Mouse (Mus musculus): ENCODE results near the gene D5Ertd579e. TPM values are rescaled to one million over a fixed set of nuclear protein-coding genes. Genes with fewer than 3 reads are reported as not detected.
A peak's percentile ranks its signal among the peaks of the same experiment; 100 is the strongest.

Gene D5Ertd579e
- polyA plus RNA-seq, 1 experiment from 2014 or later = 22.6 TPM

- H3K9ac ChIP-seq (ENCODE audit: low read depth, low read length) = no peak overlapping the region
- peaks cover 54% of the 10 kb centered on the region for H3K4me1 ChIP-seq (ENCODE audit: control insufficient read depth, low read depth, low read length)
- H3K36me3 ChIP-seq (ENCODE audit: control insufficient read depth, insufficient read depth) = peaks cover 49% of the 10 kb centered on the region
- no peak overlapping the region for H3K4me3 ChIP-seq (ENCODE audit: low read depth, low read length)
- WGBS (ENCODE audit: insufficient replicate concordance) = 49% methylated on average over 4 of the region's 4 CpGs
- no peaks in the 10 kb centered on the region for H3K27me3 ChIP-seq (ENCODE audit: control insufficient read depth, insufficient read depth, low read depth, low read length)
- H3K9me3 ChIP-seq (replicated peaks; ENCODE audit: control insufficient read depth, low read length) = no peaks in the 10 kb centered on the region
- H3K27ac ChIP-seq (ENCODE audit: low read length) = no peak overlapping the region
- ATAC-seq (ENCODE audit: low read depth) = no peak
- H3K4me2 ChIP-seq (ENCODE audit: low read depth, low read length) = no peak overlapping the region
These were observed 77.5 kb downstream of the D5Ertd579e start for GRCm38 (mm10) chr5:36618356-36618755.

- ATAC-seq (ENCODE audit: low read depth) = peak; percentile 87
- 73% methylated on average over 4 of the region's 4 CpGs for WGBS (ENCODE audit: insufficient replicate concordance)
- Histone ChIP-seq H3K4me2 (ENCODE audit: low read depth, low read length) (peak overlapping the region; percentile 24), H3K36me3 (ENCODE audit: control insufficient read depth, insufficient read depth) (peaks cover 53% of the 10 kb centered on the region), H3K4me3 (ENCODE audit: low read depth, low read length) (no peak overlapping the region), H3K9ac (ENCODE audit: low read depth, low read length) (no peak overlapping the region), H3K27ac (ENCODE audit: low read length) (peak overlapping the region; percentile 36; the same call in 1 of the 2 replicates), H3K27me3 (ENCODE audit: control insufficient read depth, insufficient read depth, low read depth, low read length) (no peaks in the 10 kb centered on the region), H3K4me1 (ENCODE audit: control insufficient read depth, low read depth, low read length) (peaks cover 32% of the 10 kb centered on the region), H3K9me3 (replicated peaks; ENCODE audit: control insufficient read depth, low read length) (no peaks in the 10 kb centered on the region)
These were observed 81.7 kb downstream of the D5Ertd579e start for GRCm38 (mm10) chr5:36614124-36614523.

- no peak overlapping the region for H3K4me2 ChIP-seq (ENCODE audit: low read depth, low read length)
- H3K27ac ChIP-seq (ENCODE audit: low read length) = no peak overlapping the region
- H3K27me3 ChIP-seq (ENCODE audit: control insufficient read depth, insufficient read depth, low read depth, low read length) = no peaks in the 10 kb centered on the region
- H3K4me3 ChIP-seq (ENCODE audit: low read depth, low read length) = no peak overlapping the region
- H3K9me3 ChIP-seq (replicated peaks; ENCODE audit: control insufficient read depth, low read length) = no peaks in the 10 kb centered on the region
- 86% methylated on average over 2 of the region's 2 CpGs for WGBS (ENCODE audit: insufficient replicate concordance)
- H3K36me3 ChIP-seq (ENCODE audit: control insufficient read depth, insufficient read depth) = peaks cover 33% of the 10 kb centered on the region
- no peak overlapping the region for H3K9ac ChIP-seq (ENCODE audit: low read depth, low read length)
- ATAC-seq (ENCODE audit: low read depth) = no peak
- peaks cover 14% of the 10 kb centered on the region for H3K4me1 ChIP-seq (ENCODE audit: control insufficient read depth, low read depth, low read length)
These were observed 86.8 kb downstream of the D5Ertd579e start for GRCm38 (mm10) chr5:36608939-36609499.

GRCm38 (mm10) chr5:36603031-36603430 is 92.8 kb downstream of the D5Ertd579e start:
- no peak overlapping the region for H3K27ac ChIP-seq (ENCODE audit: low read length)
- no peak overlapping the region for H3K9ac ChIP-seq (ENCODE audit: low read depth, low read length)
- H3K4me1 ChIP-seq (ENCODE audit: control insufficient read depth, low read depth, low read length) = no peaks in the 10 kb centered on the region; the same call in 1 of the 2 replicates
- H3K4me3 ChIP-seq (ENCODE audit: low read depth, low read length) = no peak overlapping the region
- no peaks in the 10 kb centered on the region for H3K27me3 ChIP-seq (ENCODE audit: control insufficient read depth, insufficient read depth, low read depth, low read length)
- no peaks in the 10 kb centered on the region for H3K9me3 ChIP-seq (replicated peaks; ENCODE audit: control insufficient read depth, low read length)
- 73% methylated on average over 5 of the region's 5 CpGs for WGBS (ENCODE audit: insufficient replicate concordance)
- no peak for ATAC-seq (ENCODE audit: low read depth)
- peaks cover 63% of the 10 kb centered on the region for H3K36me3 ChIP-seq (ENCODE audit: control insufficient read depth, insufficient read depth)
- H3K4me2 ChIP-seq (ENCODE audit: low read depth, low read length) = no peak overlapping the region

GRCm38 (mm10) chr5:36602028-36602427 is 93.8 kb downstream of the D5Ertd579e start:
- 83% methylated on average over 9 of the region's 9 CpGs for WGBS (ENCODE audit: insufficient replicate concordance)

GRCm38 (mm10) chr5:36601492-36601891 is 94.3 kb downstream of the D5Ertd579e start:
- Histone ChIP-seq H3K27me3 (ENCODE audit: control insufficient read depth, insufficient read depth, low read depth, low read length) (no peaks in the 10 kb centered on the region), H3K4me2 (ENCODE audit: low read depth, low read length) (no peak overlapping the region), H3K9me3 (replicated peaks; ENCODE audit: control insufficient read depth, low read length) (no peaks in the 10 kb centered on the region), H3K9ac (ENCODE audit: low read depth, low read length) (no peak overlapping the region), H3K4me1 (ENCODE audit: control insufficient read depth, low read depth, low read length) (no peaks in the 10 kb centered on the region; the same call in 1 of the 2 replicates), H3K27ac (ENCODE audit: low read length) (no peak overlapping the region), H3K4me3 (ENCODE audit: low read depth, low read length) (no peak overlapping the region), H3K36me3 (ENCODE audit: control insufficient read depth, insufficient read depth) (peaks cover 53% of the 10 kb centered on the region)
- 45% methylated on average over 7 of the region's 7 CpGs for WGBS (ENCODE audit: insufficient replicate concordance)
- no peak for ATAC-seq (ENCODE audit: low read depth)

More at GRCm38 (mm10) chr5:36602028-36602427, 93.8 kb downstream of the D5Ertd579e start:
- Histone ChIP-seq H3K4me3 (ENCODE audit: low read depth, low read length) (no peak overlapping the region), H3K27me3 (ENCODE audit: control insufficient read depth, insufficient read depth, low read depth, low read length) (no peaks in the 10 kb centered on the region), H3K4me1 (ENCODE audit: control insufficient read depth, low read depth, low read length) (no peaks in the 10 kb centered on the region; the same call in 1 of the 2 replicates), H3K4me2 (ENCODE audit: low read depth, low read length) (no peak overlapping the region), H3K27ac (ENCODE audit: low read length) (no peak overlapping the region), H3K9ac (ENCODE audit: low read depth, low read length) (no peak overlapping the region), H3K36me3 (ENCODE audit: control insufficient read depth, insufficient read depth) (peaks cover 58% of the 10 kb centered on the region), H3K9me3 (replicated peaks; ENCODE audit: control insufficient read depth, low read length) (no peaks in the 10 kb centered on the region)
- ATAC-seq (ENCODE audit: low read depth) = no peak

GRCm38 (mm10) chr5:36598883-36599282 is 96.9 kb downstream of the D5Ertd579e start:
- Histone ChIP-seq H3K27ac (ENCODE audit: low read length) (no peak overlapping the region), H3K27me3 (ENCODE audit: control insufficient read depth, insufficient read depth, low read depth, low read length) (no peaks in the 10 kb centered on the region)
- WGBS (ENCODE audit: insufficient replicate concordance) = 78% methylated on average over 1 of the region's 1 CpGs

GRCm38 (mm10) chr5:36597653-36598052 is 98.2 kb downstream of the D5Ertd579e start:
- peaks cover 25% of the 10 kb centered on the region for H3K36me3 ChIP-seq (ENCODE audit: control insufficient read depth, insufficient read depth)
- H3K4me2 ChIP-seq (ENCODE audit: low read depth, low read length) = no peak overlapping the region
- no peak for ATAC-seq (ENCODE audit: low read depth)
- no peaks in the 10 kb centered on the region for H3K9me3 ChIP-seq (replicated peaks; ENCODE audit: control insufficient read depth, low read length)
- WGBS (ENCODE audit: insufficient replicate concordance) = 13% methylated on average over 4 of the region's 4 CpGs
- no peaks in the 10 kb centered on the region for H3K27me3 ChIP-seq (ENCODE audit: control insufficient read depth, insufficient read depth, low read depth, low read length)
- no peak overlapping the region for H3K27ac ChIP-seq (ENCODE audit: low read length)
- no peak overlapping the region for H3K9ac ChIP-seq (ENCODE audit: low read depth, low read length)
- H3K4me1 ChIP-seq (ENCODE audit: control insufficient read depth, low read depth, low read length) = no peaks in the 10 kb centered on the region; the same call in none of the 2 replicates
- H3K4me3 ChIP-seq (ENCODE audit: low read depth, low read length) = no peak overlapping the region

More at GRCm38 (mm10) chr5:36598883-36599282, 96.9 kb downstream of the D5Ertd579e start:
- H3K4me3 ChIP-seq (ENCODE audit: low read depth, low read length) = no peak overlapping the region
- peaks cover 38% of the 10 kb centered on the region for H3K36me3 ChIP-seq (ENCODE audit: control insufficient read depth, insufficient read depth)
- no peak for ATAC-seq (ENCODE audit: low read depth)
- no peak overlapping the region for H3K9ac ChIP-seq (ENCODE audit: low read depth, low read length)
- H3K4me2 ChIP-seq (ENCODE audit: low read depth, low read length) = no peak overlapping the region
- H3K9me3 ChIP-seq (replicated peaks; ENCODE audit: control insufficient read depth, low read length) = no peaks in the 10 kb centered on the region
- no peaks in the 10 kb centered on the region; the same call in none of the 2 replicates for H3K4me1 ChIP-seq (ENCODE audit: control insufficient read depth, low read depth, low read length)

GRCm38 (mm10) chr5:36596225-36596624 is 99.6 kb downstream of the D5Ertd579e start:
- Histone ChIP-seq H3K4me2 (ENCODE audit: low read depth, low read length) (no peak overlapping the region), H3K9me3 (replicated peaks; ENCODE audit: control insufficient read depth, low read length) (no peaks in the 10 kb centered on the region), H3K9ac (ENCODE audit: low read depth, low read length) (no peak overlapping the region), H3K27ac (ENCODE audit: low read length) (no peak overlapping the region), H3K27me3 (ENCODE audit: control insufficient read depth, insufficient read depth, low read depth, low read length) (no peaks in the 10 kb centered on the region), H3K4me1 (ENCODE audit: control insufficient read depth, low read depth, low read length) (no peaks in the 10 kb centered on the region; the same call in none of the 2 replicates), H3K36me3 (ENCODE audit: control insufficient read depth, insufficient read depth) (peaks cover 12% of the 10 kb centered on the region), H3K4me3 (ENCODE audit: low read depth, low read length) (no peak overlapping the region)
- no peak for ATAC-seq (ENCODE audit: low read depth)
- 49% methylated on average over 5 of the region's 5 CpGs for WGBS (ENCODE audit: insufficient replicate concordance)
